Mouse (Mus musculus) ES-E14 (cell line): ENCODE measurements around the gene Gm13023. TPM values are rescaled to one million over a fixed set of nuclear protein-coding genes. Genes with fewer than 3 reads are reported as not detected.
"Not testable (repeated sequence)": the region's sequence is repeated elsewhere in the genome, so short reads cannot be mapped to it uniquely, and the experiment has no call there.

Source experiments
- DNase-seq: peaks from one replicate; pipeline ENCODE4 v3.0.0-alpha.2; 2013; ENCODE audit warnings: low read depth, low spot score
- H3K27ac ChIP-seq: 2 replicates; pipeline ENCODE4 v1.5.1; 2012; ENCODE audit warnings: low read depth, mild to moderate bottlenecking, low read length, moderate library complexity, mixed read lengths; ENCODE audit not compliant: poor library complexity, insufficient read depth, severe bottlenecking
- H3K36me3 ChIP-seq: 2 replicates; pipeline ENCODE4 v1.6.1; 2012; ENCODE audit warnings: mild to moderate bottlenecking, low read length, moderate library complexity, mixed read lengths; ENCODE audit not compliant: control insufficient read depth, poor library complexity, insufficient read depth, severe bottlenecking
- H3K4me1 ChIP-seq, 2 experiments: fragments of 150-350 bp in 1 of 2; sonication (generic) in 1 of 2; 2 replicates each; pipeline ENCODE4 v1.6.1; 2012; ENCODE audit warnings: low read length in 2 of 2, mild to moderate bottlenecking in 1 of 2, mixed read lengths in 1 of 2; ENCODE audit not compliant: control insufficient read depth in 2 of 2, insufficient read depth in 2 of 2, poor library complexity in 1 of 2
- H3K4me3 ChIP-seq, 2 experiments: fragments of 150-350 bp in 1 of 2; sonication (generic) in 1 of 2; 2 replicates each; pipeline ENCODE4 v1.5.1; 2012; ENCODE audit warnings: low read length in 2 of 2, low read depth in 1 of 2, mild to moderate bottlenecking in 1 of 2, mixed read lengths in 1 of 2; ENCODE audit not compliant: insufficient read depth in 1 of 2, poor library complexity in 1 of 2, severe bottlenecking in 1 of 2
- H3K9ac ChIP-seq: 2 replicates; pipeline ENCODE4 v1.6.1; 2012; ENCODE audit warnings: low read depth, mild to moderate bottlenecking, low read length, mixed read lengths; ENCODE audit not compliant: poor library complexity, insufficient read depth, severe bottlenecking
- H3K9me3 ChIP-seq: fragments of 150-350 bp; sonication (generic); 2 replicates; pipeline ENCODE4 v1.6.1; 2012; ENCODE audit warnings: low read depth, mild to moderate bottlenecking, low read length; ENCODE audit not compliant: control insufficient read depth, insufficient read depth
- CHD2 ChIP-seq: IDR thresholded peaks from 2 replicates; pipeline ENCODE4 v1.6.1; 2014; ENCODE audit warnings: mild to moderate bottlenecking, low read depth, low read length, inconsistent platforms
- HCFC1 ChIP-seq: IDR thresholded peaks from 2 replicates; pipeline ENCODE4 v1.6.1; 2012; ENCODE audit warnings: low read length, inconsistent platforms, borderline replicate concordance; ENCODE audit not compliant: insufficient read depth
- MAFK ChIP-seq: IDR thresholded peaks from 2 replicates; pipeline ENCODE4 v1.6.1; 2014; ENCODE audit warnings: mild to moderate bottlenecking, low read depth, low read length, inconsistent platforms; ENCODE audit not compliant: insufficient read depth
- ZC3H11A ChIP-seq: IDR thresholded peaks from 2 replicates; pipeline ENCODE4 v1.6.1; 2012; ENCODE audit warnings: low read depth, mild to moderate bottlenecking, inconsistent platforms, low read length, borderline replicate concordance
- ZNF384 ChIP-seq: IDR thresholded peaks from 2 replicates; pipeline ENCODE4 v1.6.1; 2012; ENCODE audit warnings: low read depth, low read length, inconsistent platforms
- in situ Hi-C, 2 experiments: fragments of 600-800 bp; cut with MboI; formaldehyde crosslinking; loops; one replicate each; pipeline ENCODE4 v1.15.1; 2025; ENCODE audit warnings: low sequenced_read_pairs in 2 of 2, inconsistent platforms in 1 of 2; ENCODE audit not compliant: unreplicated experiment in 2 of 2
- total RNA-seq: library from RNA; depleted of rRNA; stranded (reverse); fragments of 300-350 nt; gene quantifications from 2 replicates; pipeline ENCODE4 v1.2.3, GENCODE M21; 2012; rRNA removed

The Gm13023 gene
- not detected in 2 replicates for total RNA-seq

GRCm38 (mm10) chr4:143789052-143789451 is at the start of gene Gm13023:
TSS of gene Gm13023 (plus strand) at chr4:143789352.
- in situ Hi-C loops = loop anchor here in 1 of 2 experiments (5.0 kb wide), 1 partner anchor 423 kb away; the partner anchor contains the start of gene C87977
- DNase-seq, H3K4me1 ChIP-seq, H3K36me3 ChIP-seq, H3K9ac ChIP-seq, H3K27ac ChIP-seq, H3K9me3 ChIP-seq, H3K4me3 ChIP-seq: not testable (repeated sequence)

- DNase-seq = no peak
- Histone ChIP-seq H3K4me1 (no peaks in the 10 kb centered on the region), H3K9me3 (no peaks in the 10 kb centered on the region), H3K27ac (no peak within 1 kb of the TSS), H3K36me3 (no peaks in the 10 kb centered on the region), H3K4me3 (no peak within 1 kb of the TSS), H3K9ac (no peak within 1 kb of the TSS)
- in situ Hi-C loops = no loop called here
- TF ChIP-seq ZC3H11A (no peak), ZNF384 (no peak), MAFK (no peak), CHD2 (no peak), HCFC1 (no peak)
These were observed 26.8 kb downstream of the Gm13023 start, which contains the start of gene Gm13084 for GRCm38 (mm10) chr4:143815993-143816392. TSS of gene Gm13084 (minus strand) at chr4:143816093.

Other genes starting within 250 kb of the Gm13023 start
- 1.5 and 1.6 TPM in 2 replicates for gene BC080695, start 237.7 kb upstream of the Gm13023 start, total RNA-seq
- gene Gm13057, start 237.6 kb upstream of the Gm13023 start, total RNA-seq = not detected in 2 replicates
- gene Gm13083, start 174.3 kb upstream of the Gm13023 start, total RNA-seq = 0.42 and 0.67 TPM in 2 replicates
- gene Gm13088, start 132.1 kb upstream of the Gm13023 start, total RNA-seq = not detected in 2 replicates
- gene Gm13089, start 86.6 kb upstream of the Gm13023 start, total RNA-seq = not detected in 2 replicates
- 0.90 and 1.2 TPM in 2 replicates for gene Gm13078, start 69.9 kb upstream of the Gm13023 start, total RNA-seq
- not detected in 2 replicates for gene Gm13084, start 26.7 kb downstream of the Gm13023 start, total RNA-seq
- not detected in 2 replicates for gene Gm13103, start 57.1 kb downstream of the Gm13023 start, total RNA-seq
- gene Pramef6, start 111.0 kb downstream of the Gm13023 start, total RNA-seq = 0.69 and 1.1 TPM in 2 replicates
- gene Pramef25, start 161.7 kb downstream of the Gm13023 start, total RNA-seq = 5.1 and 5.7 TPM in 2 replicates
- gene Gm13101, start 177.6 kb downstream of the Gm13023 start, total RNA-seq = 0.26 and 0.27 TPM in 2 replicates
- 0.26 and 1.1 TPM in 2 replicates for gene Pramef17, start 205.0 kb downstream of the Gm13023 start, total RNA-seq